Mouse (Mus musculus): ENCODE results near the gene Il17d. TPM values are rescaled to one million over a fixed set of nuclear protein-coding genes. Genes with fewer than 3 reads are reported as not detected.

Gene Il17d
- polyA plus RNA-seq, 1 experiment from 2014 or later, result 4.3 TPM

DNA sequence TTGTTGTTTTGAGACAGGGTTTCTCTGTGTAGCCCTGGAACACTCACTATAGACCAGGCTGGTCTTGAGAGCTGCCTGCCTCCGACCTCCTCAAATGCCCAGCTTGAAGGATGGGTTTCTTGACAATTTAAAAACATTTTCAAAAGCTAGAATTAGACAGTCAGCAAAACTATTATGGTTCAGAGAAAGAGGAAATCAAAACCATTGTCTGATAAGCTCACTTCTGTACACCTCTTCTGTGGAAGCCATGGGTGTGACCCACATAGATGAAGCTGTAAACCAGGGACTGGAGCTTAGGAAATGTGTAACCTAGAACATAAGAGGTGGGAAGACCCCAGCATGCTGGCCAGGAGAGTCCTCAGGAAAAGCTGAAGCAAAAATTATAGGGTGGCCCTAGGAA is 32.3 kb downstream of the Il17d start:
- no peak overlapping the region for H3K27ac ChIP-seq
- no peak overlapping the region for H3K9ac ChIP-seq
- no peak overlapping the region for H3K4me3 ChIP-seq
- WGBS, result 80% methylated on average over 1 of the region's 1 CpGs
- H3K4me1 ChIP-seq, result no peaks in the 10 kb centered on the region
- H3K9me3 ChIP-seq, result no peaks in the 10 kb centered on the region
- H3K27me3 ChIP-seq, result no peaks in the 10 kb centered on the region
- no peak for ATAC-seq (ENCODE audit: insufficient number of reproducible peaks, insufficient read depth, low FRiP score, low TSS enrichment)
- no peak overlapping the region for H3K4me2 ChIP-seq (replicated peaks)
- 0 out of 2 replicates have a peak, but pooled peaks cover 6% of the 10 kb centered on the region for H3K36me3 ChIP-seq

DNA sequence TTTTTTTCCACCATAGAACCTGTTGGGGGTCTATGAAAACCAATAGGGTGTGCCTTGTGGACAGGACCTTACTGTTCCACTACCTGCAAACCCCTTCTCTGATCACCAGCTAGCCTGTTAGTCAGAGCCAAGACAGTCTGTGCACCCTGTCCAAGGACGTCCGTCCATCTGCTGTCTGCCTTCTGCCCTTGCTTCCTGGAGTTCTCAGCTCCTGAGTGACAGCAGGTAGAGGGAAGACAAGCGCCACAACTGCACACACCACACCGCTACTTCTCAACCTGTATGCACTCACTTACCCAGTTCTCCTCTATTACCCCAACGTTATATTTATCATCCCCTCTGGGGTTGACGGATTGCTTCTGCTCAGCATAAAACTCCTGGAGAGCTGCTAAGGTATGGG is 41.0 kb downstream of the Il17d start:
- 87% methylated on average over 6 of the region's 6 CpGs for WGBS
- no peak for ATAC-seq (ENCODE audit: insufficient number of reproducible peaks, insufficient read depth, low FRiP score, low TSS enrichment)
- Histone ChIP-seq H3K27ac (no peak overlapping the region), H3K36me3 (peaks cover 4% of the 10 kb centered on the region; the same call in 1 of the 2 replicates), H3K4me2 (replicated peaks) (no peak overlapping the region), H3K9me3 (no peaks in the 10 kb centered on the region), H3K27me3 (no peaks in the 10 kb centered on the region), H3K4me1 (no peaks in the 10 kb centered on the region), H3K9ac (no peak overlapping the region), H3K4me3 (no peak overlapping the region)

DNA sequence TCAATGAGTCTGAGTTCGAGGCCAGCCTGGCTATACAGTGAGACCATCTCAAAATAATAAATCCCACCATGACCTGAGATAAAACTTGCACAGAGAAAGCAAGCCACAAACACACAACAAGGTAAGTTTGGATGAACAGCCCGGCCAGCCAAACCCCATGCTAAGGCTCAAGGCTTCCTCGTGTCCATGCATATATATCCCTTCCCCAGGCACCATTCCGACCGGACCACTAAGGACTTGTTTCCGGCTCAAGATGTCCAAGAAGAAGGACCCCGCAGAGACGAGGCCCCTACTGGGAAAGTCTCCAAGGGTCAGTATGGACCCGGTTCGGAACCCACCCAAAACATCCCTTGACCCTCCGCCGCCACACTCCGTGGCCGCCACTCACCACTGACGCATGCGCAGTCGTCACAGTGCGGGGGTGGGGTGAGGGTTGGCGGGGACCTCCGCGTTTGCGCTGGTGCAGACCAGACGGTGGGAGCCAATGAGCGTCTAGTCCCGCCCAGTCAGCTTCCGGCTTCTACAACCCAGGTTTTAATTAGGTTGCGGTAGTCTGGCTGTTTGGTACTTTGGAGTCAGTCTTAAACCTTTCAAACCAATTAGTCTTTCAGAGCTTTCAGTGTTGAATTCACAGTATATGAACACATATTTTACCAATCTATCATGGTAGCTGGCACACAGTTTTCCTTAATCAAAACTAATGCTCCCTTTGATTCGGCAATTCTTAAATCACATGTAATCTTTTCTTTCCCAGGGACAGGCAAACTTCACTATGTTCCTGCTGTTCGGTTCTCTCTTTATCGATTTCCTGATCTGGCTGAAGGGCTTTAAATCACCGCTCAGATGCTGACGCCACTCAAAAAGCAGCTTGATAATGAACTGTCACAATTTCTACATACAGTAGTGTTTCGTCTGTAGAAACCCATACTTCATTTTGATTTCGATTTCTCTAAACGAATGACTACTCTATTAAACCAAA is 46.9 kb downstream of the Il17d start, which contains the start of gene Eef1akmt1:
Gene Eef1akmt1 (minus strand): TSS at position 458 of the 979 bp plus-strand sequence.
- Histone ChIP-seq H3K4me1 (no peaks in the 10 kb centered on the region), H3K27me3 (no peaks in the 10 kb centered on the region), H3K9ac (peak within 1 kb of the TSS; percentile 53), H3K4me2 (replicated peaks) (peak within 1 kb of the TSS; percentile 50), H3K36me3 (peaks cover 8% of the 10 kb centered on the region; the same call in 1 of the 2 replicates), H3K27ac (peak within 1 kb of the TSS; percentile 30), H3K4me3 (peak within 1 kb of the TSS; percentile 55), H3K9me3 (0 out of 2 replicates have a peak, but pooled peaks cover 4% of the 10 kb centered on the region)
- 9% methylated on average over 35 of the region's 35 CpGs for WGBS
- peak; percentile 98 for ATAC-seq (ENCODE audit: insufficient number of reproducible peaks, insufficient read depth, low FRiP score, low TSS enrichment)

DNA sequence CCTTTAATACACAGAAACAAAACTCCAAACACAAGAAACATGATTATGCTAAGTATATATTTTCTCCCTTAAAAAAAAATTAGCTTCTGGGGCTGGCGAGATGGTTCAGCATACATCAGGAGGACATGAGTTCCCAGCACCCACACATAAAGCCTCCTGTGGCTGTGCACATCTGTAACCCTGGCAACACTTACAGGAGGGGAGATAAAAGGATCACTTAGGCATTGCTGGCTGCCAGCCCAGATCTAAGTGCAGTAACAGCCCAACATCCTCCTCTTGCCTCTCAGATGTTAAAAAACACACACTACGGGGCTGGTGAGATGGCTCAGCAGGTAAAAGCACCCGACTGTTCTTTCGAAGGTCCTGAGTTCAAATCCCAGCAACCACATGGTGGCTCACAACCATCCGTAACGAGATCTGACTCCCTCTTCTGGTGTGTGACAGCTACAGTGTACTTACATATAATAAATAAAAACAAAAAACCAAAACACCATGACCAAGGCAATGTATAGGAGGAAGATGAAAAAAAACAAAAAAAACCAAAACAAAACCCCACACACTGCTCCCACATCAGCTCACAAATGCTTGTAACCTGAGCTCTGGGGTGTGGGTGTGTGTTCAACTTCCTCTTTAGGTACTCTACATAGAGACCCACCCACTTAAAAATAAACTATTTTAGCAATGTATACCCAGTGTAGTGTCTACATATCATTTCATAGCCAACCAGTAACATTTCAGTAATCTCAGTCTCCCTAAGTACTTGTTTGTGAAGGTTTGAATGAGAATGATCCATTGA is 50.4 kb downstream of the Il17d start:
- no peaks in the 10 kb centered on the region for H3K4me1 ChIP-seq
- H3K9ac ChIP-seq, result no peak overlapping the region
- no peak for ATAC-seq (ENCODE audit: insufficient number of reproducible peaks, insufficient read depth, low FRiP score, low TSS enrichment)
- H3K4me3 ChIP-seq, result no peak overlapping the region
- no peaks in the 10 kb centered on the region for H3K27me3 ChIP-seq
- peaks cover 19% of the 10 kb centered on the region for H3K36me3 ChIP-seq
- H3K4me2 ChIP-seq (replicated peaks), result no peak overlapping the region
- 85% methylated on average over 6 of the region's 6 CpGs for WGBS
- H3K27ac ChIP-seq, result no peak overlapping the region
- 0 out of 2 replicates have a peak, but pooled peaks cover 4% of the 10 kb centered on the region for H3K9me3 ChIP-seq

DNA sequence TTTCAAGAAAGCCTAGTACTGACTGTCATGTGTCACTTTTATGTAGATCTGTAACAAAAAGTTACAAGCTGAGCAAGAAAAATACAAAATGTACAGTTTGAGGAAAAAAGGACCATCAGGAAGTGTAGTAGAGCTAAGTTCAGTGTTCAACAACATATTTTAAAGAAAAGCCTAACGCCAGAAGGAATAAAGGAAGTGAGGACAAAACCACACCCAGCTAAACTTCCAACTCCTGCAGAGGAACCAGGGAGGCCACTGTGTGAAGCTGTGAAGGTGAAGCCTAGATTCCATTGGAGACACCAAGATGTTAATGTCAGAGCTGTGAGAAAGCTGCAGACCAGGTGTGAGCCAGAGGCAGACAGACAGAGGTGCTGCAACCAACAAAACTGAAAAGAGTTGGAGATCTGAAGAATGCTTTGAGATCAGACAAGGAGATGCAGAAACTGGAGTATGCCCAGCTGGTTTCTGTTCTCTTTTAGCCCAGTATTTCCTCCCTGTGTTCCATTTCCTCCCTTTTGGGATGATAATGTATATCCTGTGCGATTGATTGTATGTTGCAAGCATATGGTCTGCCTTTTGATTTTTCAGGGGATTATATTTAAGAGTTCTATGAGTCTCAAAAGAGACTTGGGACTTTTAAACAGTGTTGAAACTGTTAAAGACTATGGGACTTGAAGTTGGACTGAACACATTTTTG is 51.9 kb downstream of the Il17d start:
- Histone ChIP-seq H3K27me3 (no peaks in the 10 kb centered on the region), H3K9ac (no peak overlapping the region), H3K9me3 (0 out of 2 replicates have a peak, but pooled peaks cover 4% of the 10 kb centered on the region), H3K36me3 (peaks cover 25% of the 10 kb centered on the region), H3K4me1 (no peaks in the 10 kb centered on the region), H3K4me2 (replicated peaks) (no peak overlapping the region), H3K4me3 (no peak overlapping the region), H3K27ac (no peak overlapping the region)
- ATAC-seq (ENCODE audit: insufficient number of reproducible peaks, insufficient read depth, low FRiP score, low TSS enrichment), result no peak
- WGBS, result 93% methylated on average over 2 of the region's 2 CpGs

DNA sequence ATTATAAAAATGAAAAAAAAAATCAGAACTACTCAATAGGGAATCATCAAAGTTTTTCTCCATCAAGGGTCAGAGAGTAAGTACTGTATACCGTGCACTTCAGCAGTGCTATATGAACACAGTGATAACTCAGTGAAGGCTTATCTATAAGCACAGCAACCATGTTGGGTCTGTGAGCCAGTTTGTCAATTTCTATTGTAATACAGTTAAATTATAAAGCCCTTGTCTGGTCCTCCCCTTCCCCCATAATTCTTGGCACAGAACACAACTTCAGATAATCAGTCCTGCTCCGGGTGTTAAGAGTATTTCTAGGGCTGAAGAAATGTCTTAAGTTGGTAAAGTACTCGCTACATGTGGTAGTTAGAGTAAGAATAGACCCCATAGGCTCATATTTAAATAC is 67.3 kb downstream of the Il17d start:
- no peaks in the 10 kb centered on the region for H3K9me3 ChIP-seq
- H3K27ac ChIP-seq, result no peak overlapping the region
- no peak overlapping the region for H3K4me3 ChIP-seq
- peaks cover 72% of the 10 kb centered on the region for H3K36me3 ChIP-seq
- H3K9ac ChIP-seq, result no peak overlapping the region
- H3K4me2 ChIP-seq (replicated peaks), result no peak overlapping the region
- WGBS, result 94% methylated on average over 3 of the region's 3 CpGs
- no peak for ATAC-seq (ENCODE audit: insufficient number of reproducible peaks, insufficient read depth, low FRiP score, low TSS enrichment)
- no peaks in the 10 kb centered on the region for H3K27me3 ChIP-seq
- no peaks in the 10 kb centered on the region for H3K4me1 ChIP-seq

Other genes starting within 250 kb of the Il17d start
- 17.8 and 18.1 TPM in 2 replicates for gene Cryl1, start 126.2 kb upstream of the Il17d start, polyA plus RNA-seq (2016; fragmentation: Nextera tagmentation; extraction: Ambion mirVana)
- 15.1 and 16.0 TPM in 2 replicates for gene Ift88, start 100.7 kb upstream of the Il17d start, polyA plus RNA-seq (2016; fragmentation: Nextera tagmentation; extraction: Ambion mirVana)
- gene Eef1akmt1, start 46.8 kb downstream of the Il17d start, polyA plus RNA-seq (2016; fragmentation: Nextera tagmentation; extraction: Ambion mirVana), result 95.3 TPM in 2 replicates
- 31.6 and 32.7 TPM in 2 replicates for gene Xpo4, start 140.7 kb downstream of the Il17d start, polyA plus RNA-seq (2016; fragmentation: Nextera tagmentation; extraction: Ambion mirVana)
- not detected in 2 replicates for gene Gm49361, start 221.3 kb downstream of the Il17d start, polyA plus RNA-seq (2016; fragmentation: Nextera tagmentation; extraction: Ambion mirVana)
- gene Lats2, start 233.6 kb downstream of the Il17d start, polyA plus RNA-seq (2016; fragmentation: Nextera tagmentation; extraction: Ambion mirVana), result 25.4 and 26.3 TPM in 2 replicates

Data from embryonic facial prominence, embryonic 12.5 days (tissue).